Mouse (Mus musculus): ENCODE results near the gene Itgb4.

DNA sequence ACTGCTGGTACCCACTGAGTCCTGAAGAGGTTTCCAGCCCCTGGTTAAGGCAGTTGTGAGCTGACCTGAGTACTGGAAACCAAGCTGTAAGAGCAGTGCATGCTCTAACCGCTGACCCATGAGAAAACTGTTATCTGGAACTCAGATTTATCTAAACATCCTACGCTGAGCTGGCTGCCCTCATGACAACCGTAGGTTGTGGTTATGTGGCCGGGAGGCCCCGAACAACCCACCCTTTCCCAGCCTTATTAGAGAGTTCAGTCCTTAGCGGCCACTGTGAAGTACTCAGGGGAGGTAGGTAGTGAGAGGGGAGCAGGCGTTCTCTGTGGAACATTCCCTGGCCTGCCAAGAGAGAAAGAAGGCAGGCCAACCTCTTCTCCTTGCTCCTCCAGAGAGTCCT is 24.5 kb downstream of the Itgb4 start:
- no peak for TF ChIP-seq CTCF (IDR thresholded peaks at IDR 0.05; ENCODE audit: control insufficient read depth, insufficient read depth, insufficient replicate concordance, low read depth, low read length)
- no peak for TF ChIP-seq POLR2A (IDR thresholded peaks at IDR 0.05; ENCODE audit: control insufficient read depth, low read depth, low read length)
